Mouse (Mus musculus): ENCODE data around the gene Rbfox1.

- TF ChIP-seq POLR2A (IDR thresholded peaks at IDR 0.05; ENCODE audit: borderline replicate concordance, control insufficient read depth, low read depth, low read length) = no peak
- no peak for TF ChIP-seq CTCF (IDR thresholded peaks at IDR 0.05; ENCODE audit: control insufficient read depth, insufficient read depth, low read length)
These were observed 157.6 kb downstream of the Rbfox1 start for GRCm38 (mm10) chr16:6042766-6043165.

Data from bone marrow, adult 2 months (tissue).